Mouse (Mus musculus): ENCODE measurements around the gene Pcp4l1. TPM values are rescaled to one million over a fixed set of nuclear protein-coding genes. Genes with fewer than 3 reads are reported as not detected.

The Pcp4l1 gene
- polyA plus RNA-seq, 1 experiment, result 28.3 TPM

DNA sequence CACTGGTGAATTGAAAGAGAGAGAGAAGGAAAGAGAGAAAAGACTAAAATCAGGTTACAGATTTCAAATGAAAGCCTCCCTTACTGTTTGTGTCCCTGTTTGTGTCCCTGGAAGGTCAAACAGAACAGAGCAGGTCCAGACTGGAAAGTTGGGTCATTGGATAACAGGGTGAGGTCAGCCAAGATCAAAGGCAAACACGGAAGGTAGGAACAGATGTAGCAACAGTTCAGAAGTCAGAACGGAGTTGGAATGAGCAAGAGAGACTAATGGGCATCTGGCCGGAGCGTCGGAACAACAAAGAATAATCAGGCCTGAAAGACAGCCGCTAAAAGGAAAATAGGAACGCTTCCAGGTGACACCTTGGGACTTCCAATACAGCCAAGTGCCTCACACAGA is 8.2 kb upstream of the Pcp4l1 start:
- TF ChIP-seq FLI1 (IDR thresholded peaks at IDR 0.05; ENCODE audit: low read length) (no peak), GATA1 (IDR thresholded peaks at IDR 0.05; ENCODE audit: borderline replicate concordance, low read length) (no peak)
- Histone ChIP-seq H3K36me3 (replicated peaks; ENCODE audit: low read length) (peaks cover 3% of the 10 kb centered on the region), H3K4me3 (replicated peaks) (no peak overlapping the region), H3K4me1 (peaks cover 36% of the 10 kb centered on the region), H3K27me3 (replicated peaks) (peaks cover 7% of the 10 kb centered on the region), H3K9me3 (peaks cover 7% of the 10 kb centered on the region)

DNA sequence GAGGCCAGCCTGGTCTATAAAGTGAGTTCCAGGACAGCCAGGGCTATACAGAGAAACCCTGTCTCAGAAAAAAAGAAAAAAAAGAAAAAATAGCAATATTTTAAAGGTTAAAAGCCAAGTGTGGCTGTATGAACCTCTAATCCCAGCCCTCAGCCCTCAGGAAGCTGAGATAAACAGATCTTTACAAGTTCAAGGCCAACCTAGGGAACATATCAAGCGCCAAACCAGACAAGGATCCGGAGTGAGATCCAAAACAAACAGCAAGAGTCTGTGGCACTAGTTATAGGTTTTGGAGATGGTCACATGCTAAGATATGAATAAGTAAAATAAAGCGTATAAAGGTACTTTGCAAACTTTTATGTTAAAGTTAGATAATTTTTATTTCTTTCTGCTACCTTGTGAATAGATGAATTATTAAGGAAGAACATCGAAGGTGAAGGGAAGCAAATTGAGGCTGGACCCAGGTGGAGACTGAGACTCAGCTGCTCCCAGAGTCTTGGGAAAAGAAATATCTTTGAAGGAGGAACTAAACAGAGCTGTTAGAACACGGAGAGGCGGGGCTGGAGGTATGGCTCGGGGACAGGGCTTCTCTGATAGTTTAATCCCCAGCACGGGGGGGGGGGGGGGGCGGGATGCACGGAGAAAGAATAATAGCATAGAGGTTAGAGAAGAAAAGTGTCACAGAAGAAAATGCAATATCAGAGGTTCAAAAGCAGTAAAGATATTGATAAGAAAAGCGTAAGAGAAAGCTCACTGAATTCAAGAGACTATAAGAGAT is 7.6 kb upstream of the Pcp4l1 start:
- TF ChIP-seq GATA1 (IDR thresholded peaks at IDR 0.05; ENCODE audit: borderline replicate concordance, low read length), result no peak
- TF ChIP-seq FLI1 (IDR thresholded peaks at IDR 0.05; ENCODE audit: low read length), result no peak
- H3K36me3 ChIP-seq (replicated peaks; ENCODE audit: low read length), result peaks cover 3% of the 10 kb centered on the region
- peaks cover 32% of the 10 kb centered on the region for H3K4me1 ChIP-seq
- peaks cover 10% of the 10 kb centered on the region for H3K27me3 ChIP-seq (replicated peaks)
- no peak overlapping the region for H3K4me3 ChIP-seq (replicated peaks)
- H3K9me3 ChIP-seq, result peaks cover 9% of the 10 kb centered on the region

DNA sequence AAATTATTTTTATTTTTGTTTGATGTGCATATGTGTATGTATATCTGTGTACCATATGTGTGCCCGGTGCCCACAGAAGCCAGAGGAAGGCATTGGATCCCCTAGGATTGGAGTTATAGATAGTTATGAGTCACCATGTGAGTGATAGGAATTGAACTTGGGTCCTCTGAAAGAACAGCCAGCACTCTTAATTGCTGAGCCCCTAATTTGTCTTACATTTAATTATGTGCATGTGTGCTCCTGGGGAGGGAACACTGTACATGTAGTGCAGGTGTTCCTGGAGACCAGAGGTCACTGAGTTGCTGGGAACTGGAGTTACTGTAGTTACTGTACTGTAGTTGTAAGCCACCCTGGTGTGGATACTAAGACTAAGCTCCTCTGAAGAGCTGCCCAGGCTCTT is 4.7 kb upstream of the Pcp4l1 start:
- no peak for TF ChIP-seq GATA1 (IDR thresholded peaks at IDR 0.05; ENCODE audit: borderline replicate concordance, low read length)
- no peak for TF ChIP-seq FLI1 (IDR thresholded peaks at IDR 0.05; ENCODE audit: low read length)
- Histone ChIP-seq H3K9me3 (peaks cover 9% of the 10 kb centered on the region), H3K4me3 (replicated peaks) (no peak overlapping the region), H3K27me3 (replicated peaks) (peaks cover 18% of the 10 kb centered on the region), H3K4me1 (peaks cover 22% of the 10 kb centered on the region), H3K36me3 (replicated peaks; ENCODE audit: low read length) (no peaks in the 10 kb centered on the region)

GRCm38 (mm10) chr1:171199532-171199931 is 3.5 kb upstream of the Pcp4l1 start:
- Histone ChIP-seq H3K36me3 (replicated peaks; ENCODE audit: low read length) (no peaks in the 10 kb centered on the region), H3K9me3 (peaks cover 9% of the 10 kb centered on the region), H3K4me3 (replicated peaks) (no peak overlapping the region), H3K27me3 (replicated peaks) (peaks cover 27% of the 10 kb centered on the region), H3K4me1 (peaks cover 19% of the 10 kb centered on the region)
- no peak for TF ChIP-seq FLI1 (IDR thresholded peaks at IDR 0.05; ENCODE audit: low read length)
- TF ChIP-seq GATA1 (IDR thresholded peaks at IDR 0.05; ENCODE audit: borderline replicate concordance, low read length), result no peak

DNA sequence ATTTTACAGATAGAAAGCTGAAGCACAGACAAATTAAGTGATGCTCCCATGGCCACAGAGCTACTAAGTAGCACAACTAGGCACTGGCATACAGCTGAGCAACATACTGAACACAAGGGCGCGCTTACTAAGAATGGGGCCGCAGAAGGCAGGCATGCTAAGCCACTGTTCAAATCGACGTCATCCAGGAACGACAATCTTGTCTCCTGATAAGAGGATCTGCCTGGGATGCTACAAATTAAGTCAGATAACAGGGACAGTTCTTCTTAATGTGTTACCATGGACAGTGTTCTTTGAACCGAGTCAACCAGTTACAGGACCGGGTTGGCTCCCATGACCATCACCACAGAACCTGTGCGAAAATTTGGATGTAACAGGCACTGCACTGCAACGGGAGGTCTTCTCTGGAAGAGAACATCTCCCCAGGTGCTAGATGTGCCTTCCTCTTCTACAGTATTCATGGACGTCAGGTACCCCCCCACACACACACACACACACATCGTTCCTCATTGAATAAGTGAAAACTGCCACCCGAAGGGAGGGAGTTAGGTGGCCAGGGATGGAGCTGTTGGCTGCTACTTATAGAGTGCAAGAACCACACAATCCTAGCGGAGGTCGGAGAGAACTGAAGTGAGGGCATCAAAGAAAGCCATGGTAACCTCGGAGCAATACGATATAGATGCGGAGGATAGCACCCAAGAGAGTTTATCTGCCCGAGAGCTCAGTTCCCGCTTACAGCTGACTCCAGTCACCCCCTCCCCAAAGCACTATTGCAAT is 834 bp downstream of the Pcp4l1 start:
- peaks cover 16% of the 10 kb centered on the region for H3K36me3 ChIP-seq (replicated peaks; ENCODE audit: low read length)
- H3K9me3 ChIP-seq, result peaks cover 16% of the 10 kb centered on the region
- H3K27me3 ChIP-seq (replicated peaks), result peaks cover 60% of the 10 kb centered on the region
- TF ChIP-seq GATA1 (IDR thresholded peaks at IDR 0.05; ENCODE audit: borderline replicate concordance, low read length) (no peak), FLI1 (IDR thresholded peaks at IDR 0.05; ENCODE audit: low read length) (no peak)
- peak overlapping the region; percentile 94 for H3K4me3 ChIP-seq (replicated peaks)
- peaks cover 31% of the 10 kb centered on the region for H3K4me1 ChIP-seq

GRCm38 (mm10) chr1:171193911-171194830 is 1.9 kb downstream of the Pcp4l1 start:
- Histone ChIP-seq H3K27me3 (replicated peaks) (peaks cover 59% of the 10 kb centered on the region), H3K4me3 (replicated peaks) (peak overlapping the region; percentile 94), H3K36me3 (replicated peaks; ENCODE audit: low read length) (peaks cover 16% of the 10 kb centered on the region), H3K4me1 (peaks cover 38% of the 10 kb centered on the region), H3K9me3 (peaks cover 16% of the 10 kb centered on the region)
- TF ChIP-seq FLI1 (IDR thresholded peaks at IDR 0.05; ENCODE audit: low read length) (no peak), GATA1 (IDR thresholded peaks at IDR 0.05; ENCODE audit: borderline replicate concordance, low read length) (no peak)

- Histone ChIP-seq H3K4me1 (peaks cover 43% of the 10 kb centered on the region), H3K4me3 (replicated peaks) (peak overlapping the region; percentile 94), H3K9me3 (peaks cover 12% of the 10 kb centered on the region), H3K27me3 (replicated peaks) (peaks cover 53% of the 10 kb centered on the region), H3K36me3 (replicated peaks; ENCODE audit: low read length) (peaks cover 16% of the 10 kb centered on the region)
- TF ChIP-seq FLI1 (IDR thresholded peaks at IDR 0.05; ENCODE audit: low read length) (no peak), GATA1 (IDR thresholded peaks at IDR 0.05; ENCODE audit: borderline replicate concordance, low read length) (no peak)
These were observed 2.8 kb downstream of the Pcp4l1 start for GRCm38 (mm10) chr1:171193093-171193840.

GRCm38 (mm10) chr1:171192283-171192682 is 3.8 kb downstream of the Pcp4l1 start:
- H3K4me3 ChIP-seq (replicated peaks), result no peak overlapping the region
- TF ChIP-seq GATA1 (IDR thresholded peaks at IDR 0.05; ENCODE audit: borderline replicate concordance, low read length), result no peak
- no peak for TF ChIP-seq FLI1 (IDR thresholded peaks at IDR 0.05; ENCODE audit: low read length)
- peaks cover 51% of the 10 kb centered on the region for H3K27me3 ChIP-seq (replicated peaks)
- peaks cover 50% of the 10 kb centered on the region for H3K4me1 ChIP-seq
- H3K36me3 ChIP-seq (replicated peaks; ENCODE audit: low read length), result peaks cover 16% of the 10 kb centered on the region
- peaks cover 8% of the 10 kb centered on the region; the same call in 1 of the 2 replicates for H3K9me3 ChIP-seq

- H3K27me3 ChIP-seq (replicated peaks), result peaks cover 46% of the 10 kb centered on the region
These were observed 5.2 kb downstream of the Pcp4l1 start for GRCm38 (mm10) chr1:171190832-171191231.

More at GRCm38 (mm10) chr1:171190832-171191231, 5.2 kb downstream of the Pcp4l1 start:
- H3K9me3 ChIP-seq, result peaks cover 8% of the 10 kb centered on the region; the same call in 1 of the 2 replicates
- peaks cover 53% of the 10 kb centered on the region for H3K4me1 ChIP-seq
- H3K4me3 ChIP-seq (replicated peaks), result no peak overlapping the region
- H3K36me3 ChIP-seq (replicated peaks; ENCODE audit: low read length), result peaks cover 16% of the 10 kb centered on the region
- TF ChIP-seq GATA1 (IDR thresholded peaks at IDR 0.05; ENCODE audit: borderline replicate concordance, low read length) (no peak), FLI1 (IDR thresholded peaks at IDR 0.05; ENCODE audit: low read length) (no peak)

All from megakaryocyte, embryonic 14.5 days (primary cell).